Mouse (Mus musculus): ENCODE measurements around the gene Psmd8. TPM values are rescaled to one million over a fixed set of nuclear protein-coding genes. Genes with fewer than 3 reads are reported as not detected.

Psmd8 gene
- polyA plus RNA-seq, 1 experiment from 2014 or later, result 303 TPM

Other genes with a start within 250 kb of the Psmd8 start
- 136 and 138 TPM in 2 replicates for gene Actn4, start 218.4 kb downstream of the Psmd8 start, polyA plus RNA-seq (2015; fragmentation: Nextera tagmentation; extraction: Ambion mirVana)
- gene Eif3k, start 198.8 kb downstream of the Psmd8 start, polyA plus RNA-seq (2015; fragmentation: Nextera tagmentation; extraction: Ambion mirVana), result 315 and 332 TPM in 2 replicates
- 4.1 and 6.4 TPM in 2 replicates for gene Map4k1, start 198.7 kb downstream of the Psmd8 start, polyA plus RNA-seq (2015; fragmentation: Nextera tagmentation; extraction: Ambion mirVana)
- gene Ryr1, start 55.5 kb downstream of the Psmd8 start, polyA plus RNA-seq (2015; fragmentation: Nextera tagmentation; extraction: Ambion mirVana), result 8.5 and 9.8 TPM in 2 replicates
- 0.48 and 0.68 TPM in 2 replicates for gene Rasgrp4, start 45.9 kb downstream of the Psmd8 start, polyA plus RNA-seq (2015; fragmentation: Nextera tagmentation; extraction: Ambion mirVana)
- gene Fam98c, start 24.5 kb downstream of the Psmd8 start, polyA plus RNA-seq (2015; fragmentation: Nextera tagmentation; extraction: Ambion mirVana), result 24.7 and 24.8 TPM in 2 replicates
- gene Ggn, start 10.5 kb downstream of the Psmd8 start, polyA plus RNA-seq (2015; fragmentation: Nextera tagmentation; extraction: Ambion mirVana), result 0.49 and 0.65 TPM in 2 replicates
- gene Spred3, start 10.3 kb downstream of the Psmd8 start, polyA plus RNA-seq (2015; fragmentation: Nextera tagmentation; extraction: Ambion mirVana), result 7.1 and 8.2 TPM in 2 replicates
- 2.0 and 3.6 TPM in 2 replicates for gene Catsperg1, start 33.3 kb upstream of the Psmd8 start, polyA plus RNA-seq (2015; fragmentation: Nextera tagmentation; extraction: Ambion mirVana)
- gene Kcnk6, start 51.8 kb upstream of the Psmd8 start, polyA plus RNA-seq (2015; fragmentation: Nextera tagmentation; extraction: Ambion mirVana), result 0.43 and 0.57 TPM in 2 replicates
- gene Yif1b, start 57.6 kb upstream of the Psmd8 start, polyA plus RNA-seq (2015; fragmentation: Nextera tagmentation; extraction: Ambion mirVana), result 79.0 and 79.8 TPM in 2 replicates
- gene 2200002D01Rik, start 67.8 kb upstream of the Psmd8 start, polyA plus RNA-seq (2015; fragmentation: Nextera tagmentation; extraction: Ambion mirVana), result 1.7 and 2.1 TPM in 2 replicates
- gene Spint2, start 101.2 kb upstream of the Psmd8 start, polyA plus RNA-seq (2015; fragmentation: Nextera tagmentation; extraction: Ambion mirVana), result 42.4 and 44.0 TPM in 2 replicates
- 8.6 and 13.1 TPM in 2 replicates for gene Ppp1r14a, start 108.6 kb upstream of the Psmd8 start, polyA plus RNA-seq (2015; fragmentation: Nextera tagmentation; extraction: Ambion mirVana)
- gene Dpf1, start 123.2 kb upstream of the Psmd8 start, polyA plus RNA-seq (2015; fragmentation: Nextera tagmentation; extraction: Ambion mirVana), result 187 and 197 TPM in 2 replicates

Measured in hindbrain, embryonic 13.5 days (tissue).